Mouse (Mus musculus): ENCODE measurements around the gene Arhgef25. TPM values are rescaled to one million over a fixed set of nuclear protein-coding genes. Genes with fewer than 3 reads are reported as not detected.

Arhgef25 gene
- polyA plus RNA-seq, 1 experiment: 36.7 TPM

DNA sequence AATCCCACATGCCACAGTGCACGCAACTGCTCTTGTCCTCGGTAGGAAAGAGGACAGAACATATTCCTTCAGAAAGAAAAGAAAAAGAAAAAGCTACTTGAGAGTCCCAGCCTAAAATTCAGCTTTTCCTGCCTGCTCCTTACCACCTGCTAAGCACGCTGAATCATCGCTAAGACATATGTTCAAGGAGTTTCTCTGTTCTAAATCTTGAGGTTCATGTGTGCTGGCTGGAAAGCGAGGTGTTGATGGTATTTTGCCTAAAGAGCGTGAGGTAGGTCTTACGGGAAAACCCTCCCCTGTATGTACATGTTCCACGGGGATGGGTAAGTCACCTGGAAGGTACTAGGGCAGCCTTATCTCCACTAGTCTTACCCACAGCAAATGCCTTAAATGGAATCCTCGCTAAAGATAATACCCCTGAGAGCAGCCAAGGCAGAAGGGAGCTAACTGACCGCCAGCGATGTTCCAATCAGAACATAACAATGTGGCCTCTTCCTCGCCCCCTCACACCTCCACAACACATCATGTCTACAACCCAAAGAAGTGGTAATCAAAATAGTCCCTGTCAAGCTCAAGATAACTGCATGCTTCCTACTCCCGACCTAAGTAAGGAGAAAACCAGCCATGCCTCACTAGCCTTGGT lies 20.2 kb upstream of the Arhgef25 start:
- TF ChIP-seq CTCF (IDR thresholded peaks at IDR 0.05; ENCODE audit: insufficient read depth, low read length) (no peak), POLR2A (IDR thresholded peaks at IDR 0.05; ENCODE audit: borderline replicate concordance, extremely low read depth, low read depth, low read length) (no peak)
- Histone ChIP-seq H3K4me3 (replicated peaks; ENCODE audit: extremely low read depth, low read depth, low read length) (no peak overlapping the region), H3K4me1 (ENCODE audit: control insufficient read depth, insufficient read depth, low read length) (peaks cover 4% of the 10 kb centered on the region; the same call in 1 of the 2 replicates)
- 87% methylated on average over 13 of the region's 13 CpGs for WGBS
- no peak for DNase-seq

DNA sequence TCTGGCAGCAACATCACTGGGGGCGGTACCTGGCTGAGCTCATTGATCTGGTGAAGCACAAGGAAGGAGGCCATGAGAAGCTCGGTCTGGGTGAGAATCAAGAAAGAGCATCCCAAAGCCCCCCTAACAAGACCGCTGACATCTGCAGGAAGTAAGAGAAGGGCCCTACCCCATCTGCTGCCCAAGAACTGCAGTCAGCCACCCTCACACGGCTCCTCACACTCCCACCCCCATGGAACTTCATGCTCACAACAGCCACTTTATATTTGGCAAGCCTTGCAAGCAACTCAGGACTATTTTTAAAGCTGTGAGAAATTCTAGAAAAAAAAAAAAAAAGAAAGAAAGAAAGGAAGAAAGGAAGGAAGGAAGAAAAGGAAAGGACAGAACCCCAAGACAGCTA lies 19.0 kb upstream of the Arhgef25 start:
- no peak for DNase-seq
- 59% methylated on average over 4 of the region's 4 CpGs for WGBS
- H3K4me3 ChIP-seq (replicated peaks; ENCODE audit: extremely low read depth, low read depth, low read length): no peak overlapping the region
- TF ChIP-seq CTCF (IDR thresholded peaks at IDR 0.05; ENCODE audit: insufficient read depth, low read length) (no peak), POLR2A (IDR thresholded peaks at IDR 0.05; ENCODE audit: borderline replicate concordance, extremely low read depth, low read depth, low read length) (no peak)
- peaks cover 4% of the 10 kb centered on the region; the same call in 1 of the 2 replicates for H3K4me1 ChIP-seq (ENCODE audit: control insufficient read depth, insufficient read depth, low read length)

DNA sequence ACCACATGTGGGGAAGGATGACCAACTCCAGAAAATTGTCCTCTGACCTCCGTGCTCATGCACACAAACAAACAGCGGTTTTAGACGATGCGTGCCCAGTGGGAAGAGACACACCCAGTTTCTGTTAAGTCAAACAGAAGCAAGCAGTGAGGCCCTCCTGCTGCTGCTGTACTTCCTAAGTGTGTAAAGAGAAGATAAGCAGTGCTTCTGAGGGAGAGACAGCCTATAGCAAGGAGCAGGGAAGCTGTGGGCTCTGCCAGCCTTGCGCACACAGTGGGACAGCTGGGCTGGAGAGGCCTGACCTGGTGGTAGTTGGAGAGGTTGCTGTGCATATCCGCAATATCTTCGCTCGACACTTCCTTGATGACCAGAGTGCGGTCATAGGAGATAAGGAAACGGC lies 15.5 kb upstream of the Arhgef25 start:
- TF ChIP-seq CTCF (IDR thresholded peaks at IDR 0.05; ENCODE audit: insufficient read depth, low read length) (no peak), POLR2A (IDR thresholded peaks at IDR 0.05; ENCODE audit: borderline replicate concordance, extremely low read depth, low read depth, low read length) (no peak)
- Histone ChIP-seq H3K4me1 (ENCODE audit: control insufficient read depth, insufficient read depth, low read length) (peaks cover 2% of the 10 kb centered on the region; the same call in 1 of the 2 replicates), H3K4me3 (replicated peaks; ENCODE audit: extremely low read depth, low read depth, low read length) (no peak overlapping the region)
- DNase-seq: no peak
- 61% methylated on average over 10 of the region's 10 CpGs for WGBS

DNA sequence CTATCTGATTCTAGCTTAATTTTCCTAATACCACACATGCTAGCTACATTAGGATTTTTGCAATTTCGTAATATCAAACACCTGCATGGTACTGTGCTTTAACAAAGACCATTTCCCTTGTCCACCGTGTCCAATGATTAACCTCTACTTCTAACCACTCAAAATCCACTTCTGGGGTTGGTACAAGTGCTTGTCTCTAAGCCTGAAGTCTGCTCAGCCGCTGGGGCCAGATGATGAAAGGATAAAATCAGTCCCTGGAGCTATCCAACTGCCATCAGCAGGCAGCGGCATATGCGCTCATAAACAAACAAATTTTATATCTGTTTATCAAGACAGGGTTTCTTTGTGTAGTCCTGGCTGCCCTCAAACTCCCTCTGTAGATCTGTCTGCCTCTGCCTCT lies 14.7 kb upstream of the Arhgef25 start:
- Histone ChIP-seq H3K4me3 (replicated peaks; ENCODE audit: extremely low read depth, low read depth, low read length) (no peak overlapping the region), H3K4me1 (ENCODE audit: control insufficient read depth, insufficient read depth, low read length) (no peaks in the 10 kb centered on the region)
- 59% methylated on average over 5 of the region's 5 CpGs for WGBS
- TF ChIP-seq CTCF (IDR thresholded peaks at IDR 0.05; ENCODE audit: insufficient read depth, low read length) (no peak), POLR2A (IDR thresholded peaks at IDR 0.05; ENCODE audit: borderline replicate concordance, extremely low read depth, low read depth, low read length) (no peak)
- DNase-seq: no peak

DNA sequence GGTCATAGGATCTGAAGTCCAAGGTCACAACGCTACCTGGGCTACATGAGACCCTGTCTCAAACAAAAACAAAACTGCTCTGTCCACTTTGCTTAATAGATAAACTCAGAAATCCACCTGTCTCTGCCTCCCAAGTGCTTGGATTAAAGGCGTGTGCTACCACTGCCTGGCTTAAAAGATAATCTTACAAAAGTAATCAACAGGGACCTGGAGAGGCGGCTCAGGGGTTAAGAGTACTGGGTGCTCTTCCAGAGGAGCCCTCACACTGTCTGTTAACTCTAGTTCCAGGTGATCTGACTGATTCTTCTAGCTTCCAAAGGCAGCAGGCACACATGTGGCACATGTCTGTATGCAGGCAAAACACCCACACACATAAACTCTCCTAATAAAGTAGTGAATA lies 13.2 kb upstream of the Arhgef25 start:
- no peak for DNase-seq
- WGBS: 92% methylated on average over 3 of the region's 3 CpGs

DNA sequence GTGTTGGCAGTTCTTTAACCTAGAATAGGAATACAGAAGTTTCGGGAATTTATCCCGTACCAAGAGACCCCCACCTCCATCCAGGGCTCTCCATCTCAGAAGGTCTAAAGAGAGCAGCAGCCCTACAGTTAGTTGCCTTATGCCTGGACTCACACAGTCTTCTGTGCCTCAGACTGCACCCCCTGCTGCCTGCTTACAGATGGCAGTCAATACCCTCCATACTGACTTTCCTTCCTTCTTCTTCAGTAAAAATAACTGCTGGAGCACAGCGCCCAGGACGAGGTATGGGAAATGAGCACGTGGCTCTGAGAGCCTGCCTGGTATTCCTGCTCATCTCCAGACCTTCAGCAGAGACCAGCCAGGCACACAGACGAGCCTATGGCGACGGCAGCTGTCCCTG lies 10.4 kb upstream of the Arhgef25 start:
- no peak for DNase-seq
- Histone ChIP-seq H3K4me1 (ENCODE audit: control insufficient read depth, insufficient read depth, low read length) (peaks cover 3% of the 10 kb centered on the region; the same call in 1 of the 2 replicates), H3K4me3 (replicated peaks; ENCODE audit: extremely low read depth, low read depth, low read length) (no peak overlapping the region)
- WGBS: 83% methylated on average over 8 of the region's 8 CpGs
- TF ChIP-seq POLR2A (IDR thresholded peaks at IDR 0.05; ENCODE audit: borderline replicate concordance, extremely low read depth, low read depth, low read length) (no peak), CTCF (IDR thresholded peaks at IDR 0.05; ENCODE audit: insufficient read depth, low read length) (no peak)

More for the DNA sequence above, 13.2 kb upstream of the Arhgef25 start:
- H3K4me3 ChIP-seq (replicated peaks; ENCODE audit: extremely low read depth, low read depth, low read length): no peak overlapping the region
- TF ChIP-seq POLR2A (IDR thresholded peaks at IDR 0.05; ENCODE audit: borderline replicate concordance, extremely low read depth, low read depth, low read length): no peak
- no peak for TF ChIP-seq CTCF (IDR thresholded peaks at IDR 0.05; ENCODE audit: insufficient read depth, low read length)
- no peaks in the 10 kb centered on the region for H3K4me1 ChIP-seq (ENCODE audit: control insufficient read depth, insufficient read depth, low read length)

DNA sequence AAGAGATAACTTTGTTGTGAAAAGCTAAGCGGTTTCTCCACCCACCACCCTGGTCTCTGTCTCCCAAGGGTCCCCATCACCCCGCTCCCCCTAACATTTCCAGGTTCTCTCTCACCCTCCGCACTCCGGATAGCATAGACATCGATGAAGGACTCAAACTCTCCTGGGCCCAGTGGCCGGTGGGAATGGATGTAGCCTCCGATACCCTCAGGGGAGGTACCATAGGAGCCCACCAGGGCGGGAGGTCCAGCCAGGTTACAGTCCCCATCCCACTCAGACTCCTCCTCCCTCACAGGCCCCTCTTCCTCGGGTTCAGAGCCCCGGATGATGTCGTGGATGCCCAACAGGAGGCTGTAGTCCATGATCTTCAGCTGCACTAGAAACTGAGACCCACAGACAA lies 9.6 kb upstream of the Arhgef25 start:
- Histone ChIP-seq H3K4me1 (ENCODE audit: control insufficient read depth, insufficient read depth, low read length) (peaks cover 6% of the 10 kb centered on the region), H3K4me3 (replicated peaks; ENCODE audit: extremely low read depth, low read depth, low read length) (no peak overlapping the region)
- no peak for TF ChIP-seq CTCF (IDR thresholded peaks at IDR 0.05; ENCODE audit: insufficient read depth, low read length)
- TF ChIP-seq POLR2A (IDR thresholded peaks at IDR 0.05; ENCODE audit: borderline replicate concordance, extremely low read depth, low read depth, low read length): no peak
- 89% methylated on average over 11 of the region's 11 CpGs for WGBS
- no peak for DNase-seq

DNA sequence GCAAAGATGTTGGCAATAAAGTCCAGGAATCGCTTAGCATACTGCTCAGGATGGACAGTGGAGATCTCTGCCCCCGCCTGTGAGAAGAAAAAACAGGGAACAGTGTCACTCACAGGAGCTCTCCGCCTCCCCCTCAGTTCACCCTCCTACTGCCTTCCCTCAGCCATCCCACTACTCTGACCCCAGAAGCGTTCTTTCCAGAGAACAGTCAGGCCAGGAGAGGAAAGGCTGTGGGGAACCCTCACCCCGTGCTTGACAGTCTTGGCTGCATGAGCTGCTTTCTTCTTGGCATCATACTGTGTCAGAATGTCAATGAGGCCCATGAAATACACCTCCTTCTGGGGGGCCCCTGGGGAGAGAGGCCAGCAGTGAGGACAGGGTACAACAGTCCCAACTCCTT lies 9.2 kb upstream of the Arhgef25 start:
- no peak for DNase-seq
- Histone ChIP-seq H3K4me1 (ENCODE audit: control insufficient read depth, insufficient read depth, low read length) (peaks cover 6% of the 10 kb centered on the region), H3K4me3 (replicated peaks; ENCODE audit: extremely low read depth, low read depth, low read length) (no peak overlapping the region)
- TF ChIP-seq CTCF (IDR thresholded peaks at IDR 0.05; ENCODE audit: insufficient read depth, low read length) (no peak), POLR2A (IDR thresholded peaks at IDR 0.05; ENCODE audit: borderline replicate concordance, extremely low read depth, low read depth, low read length) (no peak)
- WGBS: 66% methylated on average over 5 of the region's 5 CpGs

DNA sequence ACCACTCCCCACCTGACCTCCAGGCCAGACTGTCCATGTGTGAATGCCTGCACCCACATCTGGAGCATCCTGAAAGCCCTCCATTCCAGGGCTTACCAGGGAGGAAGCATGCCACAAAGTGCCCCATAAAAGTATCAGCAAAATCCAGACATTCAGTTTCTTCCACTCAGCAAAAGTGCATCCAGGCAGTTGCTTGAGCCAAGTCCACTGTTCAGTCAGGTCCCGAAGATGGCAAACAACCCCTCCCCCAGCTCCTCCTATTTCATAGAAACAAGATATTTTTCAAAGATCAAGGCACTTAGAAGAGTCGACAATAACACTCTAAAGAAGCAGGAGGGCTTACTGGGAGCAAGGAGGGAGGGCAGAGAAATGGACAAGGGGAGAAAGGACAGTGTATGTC lies 8.6 kb upstream of the Arhgef25 start:
- Histone ChIP-seq H3K4me1 (ENCODE audit: control insufficient read depth, insufficient read depth, low read length) (peaks cover 6% of the 10 kb centered on the region), H3K4me3 (replicated peaks; ENCODE audit: extremely low read depth, low read depth, low read length) (no peak overlapping the region)
- DNase-seq: no peak
- TF ChIP-seq POLR2A (IDR thresholded peaks at IDR 0.05; ENCODE audit: borderline replicate concordance, extremely low read depth, low read depth, low read length): no peak
- TF ChIP-seq CTCF (IDR thresholded peaks at IDR 0.05; ENCODE audit: insufficient read depth, low read length): no peak
- 39% methylated on average over 2 of the region's 2 CpGs for WGBS

DNA sequence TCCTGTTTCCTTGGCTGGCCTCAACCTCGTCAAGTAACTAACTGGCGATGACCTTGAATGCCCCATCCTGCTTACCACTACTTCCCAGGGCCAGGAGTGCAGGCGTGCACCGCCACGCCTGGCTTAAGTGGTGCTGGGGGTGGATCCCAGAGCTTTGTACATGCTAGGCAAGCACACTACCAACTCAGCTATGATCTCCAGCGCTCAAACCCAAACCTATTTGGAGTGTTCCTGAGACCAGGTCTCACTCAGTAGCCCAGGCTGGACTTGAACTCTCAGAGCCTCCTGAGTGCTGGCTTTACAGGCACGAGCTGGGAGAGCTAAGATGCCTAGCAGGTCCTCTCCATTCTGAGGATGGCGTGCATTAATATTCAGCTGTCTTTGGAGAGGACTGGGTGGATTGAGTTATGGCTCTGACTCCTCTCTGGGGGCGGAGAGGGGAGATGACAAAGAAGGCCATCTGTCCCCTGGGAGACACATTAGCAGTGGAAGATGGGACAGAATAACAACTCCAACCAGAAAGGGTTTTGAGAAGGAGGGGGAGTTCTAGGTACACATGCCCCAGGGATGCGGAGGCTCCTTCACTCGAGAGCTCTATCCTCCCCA lies 7.7 kb upstream of the Arhgef25 start:
- 75% methylated on average over 11 of the region's 11 CpGs for WGBS
- peaks cover 6% of the 10 kb centered on the region for H3K4me1 ChIP-seq (ENCODE audit: control insufficient read depth, insufficient read depth, low read length)
- no peak for DNase-seq
- TF ChIP-seq CTCF (IDR thresholded peaks at IDR 0.05; ENCODE audit: insufficient read depth, low read length): no peak
- TF ChIP-seq POLR2A (IDR thresholded peaks at IDR 0.05; ENCODE audit: borderline replicate concordance, extremely low read depth, low read depth, low read length): 0 out of 2 replicates have a peak, but pooled peaks have one; percentile 2
- no peak overlapping the region for H3K4me3 ChIP-seq (replicated peaks; ENCODE audit: extremely low read depth, low read depth, low read length)
